Mouse (Mus musculus): ENCODE measurements at regions not wholly inside any gene's neighbourhood (a gene's known extent, or its start where the extent isn't known, plus 50 kb on each side); places are given as distances from the start of the nearest gene placed in this dataset.

DNA sequence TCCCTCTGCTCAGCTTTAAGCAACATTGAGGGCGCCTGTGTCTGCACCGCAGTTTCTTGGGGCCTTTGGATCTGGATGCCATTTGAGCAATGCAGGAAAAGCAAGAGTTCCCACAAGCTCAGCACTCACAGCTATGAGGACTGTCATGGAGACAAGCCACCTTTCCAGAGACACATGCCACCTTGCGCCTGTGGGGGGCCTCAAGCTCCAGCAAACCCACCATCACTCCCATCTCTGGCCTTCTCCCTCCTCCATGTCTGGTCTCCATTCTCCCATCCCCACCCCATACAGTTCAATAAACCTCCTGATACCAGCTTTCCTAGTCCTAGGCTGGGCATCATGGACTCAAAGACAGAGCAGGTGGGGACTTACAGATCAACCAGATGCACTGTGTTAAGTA lies 97.8 kb downstream of the Wdr11 start:
- no peaks in the 10 kb centered on the region for H3K9me3 ChIP-seq
- H3K36me3 ChIP-seq, result no peaks in the 10 kb centered on the region
- no peak overlapping the region for H3K9ac ChIP-seq
- 0 out of 2 replicates have a peak, but pooled peaks cover 4% of the 10 kb centered on the region for H3K4me1 ChIP-seq
- H3K27ac ChIP-seq, result no peak overlapping the region
- no peak overlapping the region for H3K4me3 ChIP-seq
- H3K4me2 ChIP-seq (replicated peaks), result no peak overlapping the region
- ATAC-seq (ENCODE audit: low FRiP score, low read depth), result no peak
- peaks cover 8% of the 10 kb centered on the region; the same call in 1 of the 2 replicates for H3K27me3 ChIP-seq (replicated peaks)
- 99% methylated on average over 3 of the region's 3 CpGs for WGBS

DNA sequence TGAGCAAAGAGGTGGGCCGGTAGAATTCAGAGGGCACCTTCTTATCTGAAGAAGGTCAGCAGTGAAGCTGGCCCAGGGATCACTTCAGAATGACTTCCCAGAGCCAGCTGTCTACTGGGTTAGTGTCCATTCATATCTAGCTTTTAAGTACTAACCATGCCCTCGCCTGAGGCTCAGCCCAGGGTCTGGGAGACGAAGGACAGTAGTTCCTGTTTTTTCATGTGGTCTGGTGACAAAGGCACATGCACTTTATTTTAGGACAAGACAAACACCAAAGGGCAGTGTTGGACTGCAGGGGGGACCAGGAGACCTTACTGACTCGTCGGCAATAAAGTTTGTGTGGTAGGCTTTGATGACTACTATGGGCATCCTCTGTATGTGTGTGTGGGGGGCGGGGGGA lies 99.2 kb downstream of the Wdr11 start:
- ATAC-seq (ENCODE audit: low FRiP score, low read depth), result no peak
- Histone ChIP-seq H3K9ac (no peak overlapping the region), H3K4me1 (0 out of 2 replicates have a peak, but pooled peaks cover 4% of the 10 kb centered on the region), H3K27ac (no peak overlapping the region), H3K4me3 (no peak overlapping the region), H3K27me3 (replicated peaks) (peaks cover 4% of the 10 kb centered on the region; the same call in 1 of the 2 replicates), H3K9me3 (no peaks in the 10 kb centered on the region), H3K4me2 (replicated peaks) (no peak overlapping the region), H3K36me3 (no peaks in the 10 kb centered on the region)
- 84% methylated on average over 6 of the region's 6 CpGs for WGBS

DNA sequence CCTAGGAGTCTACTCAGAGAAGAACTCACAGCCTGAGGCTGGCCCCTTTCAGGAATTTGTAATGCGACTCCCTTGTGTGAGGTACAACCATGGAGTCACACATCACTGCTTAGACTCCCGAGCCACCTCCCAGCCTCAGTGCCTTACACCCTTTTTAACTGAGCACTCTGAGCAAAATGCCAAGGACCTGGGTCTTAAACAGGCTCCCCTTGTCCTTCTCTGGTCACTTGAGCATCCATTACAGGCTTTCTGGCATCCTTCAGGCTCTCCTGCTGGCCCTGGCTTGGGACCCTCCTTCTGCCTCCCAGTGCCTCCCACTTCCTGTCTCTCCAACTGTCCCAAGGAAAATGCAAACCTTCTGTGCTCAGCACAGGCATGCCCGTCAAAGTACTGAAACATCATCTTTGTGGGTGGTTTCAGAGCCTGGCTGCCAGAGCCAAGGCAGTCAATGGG lies 100.0 kb downstream of the Wdr11 start:
- H3K27me3 ChIP-seq (replicated peaks), result peaks cover 3% of the 10 kb centered on the region; the same call in 1 of the 2 replicates
- no peak overlapping the region for H3K4me3 ChIP-seq
- no peak for ATAC-seq (ENCODE audit: low FRiP score, low read depth)
- WGBS, result 48% methylated on average over 3 of the region's 3 CpGs
- no peaks in the 10 kb centered on the region for H3K9me3 ChIP-seq
- no peak overlapping the region for H3K9ac ChIP-seq
- no peak overlapping the region for H3K4me2 ChIP-seq (replicated peaks)
- no peaks in the 10 kb centered on the region for H3K36me3 ChIP-seq
- H3K27ac ChIP-seq, result no peak overlapping the region
- H3K4me1 ChIP-seq, result 0 out of 2 replicates have a peak, but pooled peaks cover 4% of the 10 kb centered on the region

DNA sequence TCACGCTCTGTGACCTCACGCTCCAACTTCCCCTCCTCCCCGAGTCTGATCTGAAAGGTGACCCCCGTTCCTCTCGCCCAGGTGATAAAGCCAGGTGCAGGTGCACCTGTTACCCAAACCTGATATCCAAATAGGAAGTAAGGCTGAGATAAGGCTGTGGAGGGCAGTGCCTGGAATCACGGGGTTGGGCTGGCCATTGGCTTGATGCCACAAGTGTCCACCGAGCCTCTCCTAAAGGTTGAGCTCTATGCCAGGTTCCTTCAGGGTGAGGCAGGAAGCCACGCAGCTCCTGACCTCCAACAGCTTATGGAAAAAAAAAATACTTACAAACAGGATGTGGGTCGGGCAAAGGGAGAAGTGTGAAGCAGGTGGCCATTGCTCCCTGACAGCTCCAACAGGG lies 102.0 kb downstream of the Wdr11 start:
- no peak for ATAC-seq (ENCODE audit: low FRiP score, low read depth)
- Histone ChIP-seq H3K36me3 (no peaks in the 10 kb centered on the region), H3K9me3 (no peaks in the 10 kb centered on the region), H3K27ac (no peak overlapping the region), H3K4me2 (replicated peaks) (no peak overlapping the region), H3K9ac (no peak overlapping the region), H3K4me1 (0 out of 2 replicates have a peak, but pooled peaks cover 4% of the 10 kb centered on the region), H3K27me3 (replicated peaks) (peaks cover 3% of the 10 kb centered on the region; the same call in 1 of the 2 replicates), H3K4me3 (no peak overlapping the region)
- WGBS, result 87% methylated on average over 9 of the region's 9 CpGs

DNA sequence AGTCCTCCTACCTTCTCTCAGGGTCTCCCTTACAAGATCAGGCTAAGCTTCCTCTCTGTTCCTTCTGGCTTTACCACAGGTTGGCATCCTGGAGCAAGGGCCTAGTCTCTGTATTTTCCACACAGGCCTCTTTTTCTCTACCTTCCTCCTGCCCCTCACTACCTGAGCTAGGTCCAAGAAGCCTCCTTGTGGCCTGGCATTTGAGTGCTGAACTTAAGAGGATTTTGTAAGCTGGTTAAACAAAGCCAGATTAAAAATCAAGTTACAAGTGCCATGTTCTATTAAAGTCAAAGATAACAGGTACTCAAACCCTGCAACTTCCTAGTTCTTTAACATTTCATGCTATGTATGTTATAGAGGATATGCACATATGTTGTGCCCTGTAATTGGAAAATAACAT lies 102.5 kb downstream of the Wdr11 start:
- H3K27me3 ChIP-seq (replicated peaks), result peaks cover 3% of the 10 kb centered on the region; the same call in 1 of the 2 replicates
- no peak overlapping the region for H3K27ac ChIP-seq
- H3K9me3 ChIP-seq, result no peaks in the 10 kb centered on the region
- no peak overlapping the region for H3K4me3 ChIP-seq
- H3K36me3 ChIP-seq, result no peaks in the 10 kb centered on the region
- 0 out of 2 replicates have a peak, but pooled peaks cover 4% of the 10 kb centered on the region for H3K4me1 ChIP-seq
- no peak for ATAC-seq (ENCODE audit: low FRiP score, low read depth)
- H3K4me2 ChIP-seq (replicated peaks), result no peak overlapping the region
- no peak overlapping the region for H3K9ac ChIP-seq

DNA sequence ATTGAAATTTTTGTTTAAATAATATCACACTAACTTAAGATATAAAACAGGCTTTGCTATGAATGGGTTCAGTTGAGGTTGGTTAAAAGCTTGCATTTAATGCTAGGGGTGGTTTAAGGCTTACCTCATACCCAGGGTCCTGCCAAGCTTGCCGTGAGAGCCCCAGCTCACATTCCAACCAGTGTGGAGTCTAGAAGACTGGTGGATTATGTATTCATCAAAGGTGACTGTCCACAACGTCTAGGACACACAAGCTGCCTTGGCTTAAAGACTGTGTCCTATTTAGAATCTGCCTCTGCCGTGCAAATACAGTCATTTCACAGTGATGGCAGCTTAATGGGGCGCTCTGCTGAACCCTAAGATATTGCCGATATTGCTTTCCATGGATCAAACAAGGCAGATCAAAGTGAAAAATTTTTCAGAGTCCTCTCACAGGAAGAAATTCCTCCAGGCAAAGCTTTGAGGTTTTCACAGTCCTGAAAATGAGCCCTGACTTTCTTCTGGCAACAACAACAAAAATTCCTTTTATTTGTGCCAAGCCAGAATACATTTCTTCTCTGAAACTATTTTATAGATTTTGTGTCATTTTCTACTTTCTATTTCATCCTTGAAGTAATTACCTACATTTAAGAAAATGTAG lies 108.4 kb downstream of the Wdr11 start:
- Histone ChIP-seq H3K4me2 (replicated peaks) (no peak overlapping the region), H3K9me3 (no peaks in the 10 kb centered on the region), H3K36me3 (no peaks in the 10 kb centered on the region), H3K9ac (no peak overlapping the region), H3K27me3 (replicated peaks) (0 out of 2 replicates have a peak, but pooled peaks cover 3% of the 10 kb centered on the region), H3K27ac (no peak overlapping the region), H3K4me3 (no peak overlapping the region), H3K4me1 (no peaks in the 10 kb centered on the region)
- no peak for ATAC-seq (ENCODE audit: low FRiP score, low read depth)
- 78% methylated on average over 5 of the region's 5 CpGs for WGBS

DNA sequence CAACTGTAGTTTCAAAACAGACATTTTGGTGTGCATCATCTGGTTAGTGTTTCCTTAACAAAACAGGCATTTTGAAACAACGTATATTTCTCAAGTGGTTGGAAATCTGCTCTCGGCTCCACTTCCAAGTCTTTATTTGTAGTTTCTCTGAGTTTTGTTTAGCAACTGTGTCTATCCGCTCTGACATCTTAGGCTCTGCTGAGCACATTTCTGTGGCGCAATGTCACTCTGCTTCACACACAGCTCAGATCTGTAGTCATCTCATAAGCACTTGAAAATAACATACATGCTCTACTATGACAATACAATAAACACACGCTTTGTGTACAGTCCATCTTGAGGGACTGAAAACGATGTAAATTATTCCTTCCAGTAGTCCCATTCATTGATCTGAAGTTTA lies 135.9 kb downstream of the Wdr11 start:
- Histone ChIP-seq H3K9ac (no peak overlapping the region), H3K4me1 (no peaks in the 10 kb centered on the region), H3K4me2 (replicated peaks) (no peak overlapping the region), H3K36me3 (no peaks in the 10 kb centered on the region), H3K4me3 (no peak overlapping the region), H3K9me3 (no peaks in the 10 kb centered on the region), H3K27me3 (replicated peaks) (no peaks in the 10 kb centered on the region), H3K27ac (no peak overlapping the region)
- 92% methylated on average over 6 of the region's 6 CpGs for WGBS
- ATAC-seq (ENCODE audit: low FRiP score, low read depth), result no peak

DNA sequence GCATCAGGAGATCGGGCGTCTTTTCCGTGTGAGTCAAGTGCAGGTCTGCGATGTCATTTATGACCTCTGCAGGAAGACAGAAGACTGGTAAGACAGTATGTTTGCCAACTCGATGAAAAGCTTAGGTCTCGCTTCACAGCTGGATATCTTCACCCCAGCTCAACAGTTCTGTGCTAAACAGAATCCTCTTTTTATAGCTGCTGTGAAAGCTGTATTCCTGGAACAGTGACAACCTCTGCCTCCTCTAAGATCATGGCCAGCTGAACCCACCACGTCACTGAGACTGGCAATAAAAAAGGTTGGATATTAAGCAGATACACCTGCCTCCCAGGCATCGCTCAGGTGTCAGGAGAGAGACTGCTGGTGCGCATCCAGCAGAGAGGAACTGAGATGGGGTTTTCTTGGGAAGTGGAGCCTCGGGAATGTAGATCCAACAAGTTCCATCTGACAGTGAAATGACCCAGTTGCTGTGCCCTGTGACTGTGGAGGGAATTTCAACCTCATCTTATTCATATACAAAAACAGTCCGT lies 138.1 kb downstream of the Wdr11 start:
- Histone ChIP-seq H3K9ac (no peak overlapping the region), H3K36me3 (no peaks in the 10 kb centered on the region), H3K27ac (no peak overlapping the region), H3K27me3 (replicated peaks) (no peaks in the 10 kb centered on the region), H3K4me1 (no peaks in the 10 kb centered on the region), H3K4me3 (no peak overlapping the region), H3K9me3 (no peaks in the 10 kb centered on the region), H3K4me2 (replicated peaks) (no peak overlapping the region)
- ATAC-seq (ENCODE audit: low FRiP score, low read depth), result no peak
- WGBS, result 76% methylated on average over 11 of the region's 11 CpGs

DNA sequence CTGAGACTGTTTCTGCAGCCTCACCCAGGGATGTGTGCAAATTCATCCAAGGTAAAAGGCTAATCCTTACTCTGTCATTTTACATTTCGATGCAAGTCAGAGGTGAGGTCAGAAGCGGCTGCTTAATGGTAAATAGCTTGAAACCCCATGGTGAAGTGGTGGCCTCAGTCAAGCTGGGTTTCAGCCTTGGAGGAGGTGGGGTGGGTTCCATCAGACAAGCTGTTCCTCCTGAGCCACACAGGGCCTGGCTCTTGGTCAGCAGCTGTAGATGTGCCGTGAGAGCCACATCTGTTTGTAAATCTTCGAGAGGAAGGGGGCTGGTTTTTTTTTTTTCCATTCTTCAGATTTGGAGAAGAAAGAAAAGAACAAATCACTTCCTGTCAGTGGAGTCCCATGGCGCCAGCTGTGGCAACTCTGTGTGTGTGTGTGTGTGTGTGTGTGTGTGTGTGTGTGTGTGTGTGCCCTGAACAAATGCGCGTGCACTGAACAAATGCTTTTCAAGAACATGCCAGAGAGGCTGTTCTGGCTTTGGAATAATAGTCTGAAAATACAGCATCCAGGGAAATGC lies 139.2 kb downstream of the Wdr11 start:
- H3K36me3 ChIP-seq, result no peaks in the 10 kb centered on the region
- H3K4me2 ChIP-seq (replicated peaks), result no peak overlapping the region
- no peak for ATAC-seq (ENCODE audit: low FRiP score, low read depth)
- no peaks in the 10 kb centered on the region for H3K4me1 ChIP-seq
- no peaks in the 10 kb centered on the region for H3K9me3 ChIP-seq
- no peak overlapping the region for H3K27ac ChIP-seq
- no peaks in the 10 kb centered on the region for H3K27me3 ChIP-seq (replicated peaks)
- WGBS, result 60% methylated on average over 7 of the region's 7 CpGs
- no peak overlapping the region for H3K4me3 ChIP-seq
- no peak overlapping the region for H3K9ac ChIP-seq

DNA sequence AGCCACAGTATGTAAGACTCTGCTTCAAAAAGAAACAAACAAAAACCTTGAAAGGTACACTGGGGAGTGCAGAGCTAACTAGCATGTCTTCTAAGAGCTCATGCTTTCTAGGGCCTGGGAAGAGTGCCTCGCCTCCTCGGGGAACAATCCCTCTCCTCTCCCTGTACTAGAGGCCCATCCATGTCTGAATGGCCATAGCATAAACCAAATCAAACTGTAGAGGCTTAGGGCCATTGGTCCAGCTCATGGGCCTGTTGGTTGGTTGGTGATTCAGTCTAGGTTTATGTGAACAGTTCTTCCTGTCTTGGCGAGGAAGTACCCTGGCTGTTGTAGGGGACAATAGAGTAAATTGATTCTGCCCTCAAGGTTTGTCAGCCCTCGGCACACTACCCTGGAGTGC lies 151.0 kb downstream of the Wdr11 start:
- no peak overlapping the region for H3K4me2 ChIP-seq (replicated peaks)
- H3K4me3 ChIP-seq, result no peak overlapping the region
- H3K36me3 ChIP-seq, result no peaks in the 10 kb centered on the region
- H3K27me3 ChIP-seq (replicated peaks), result no peaks in the 10 kb centered on the region; the same call in 1 of the 2 replicates
- no peaks in the 10 kb centered on the region for H3K9me3 ChIP-seq
- no peak overlapping the region for H3K27ac ChIP-seq
- 83% methylated on average over 4 of the region's 4 CpGs for WGBS
- H3K4me1 ChIP-seq, result peaks cover 13% of the 10 kb centered on the region
- H3K9ac ChIP-seq, result no peak overlapping the region
- no peak for ATAC-seq (ENCODE audit: low FRiP score, low read depth)

DNA sequence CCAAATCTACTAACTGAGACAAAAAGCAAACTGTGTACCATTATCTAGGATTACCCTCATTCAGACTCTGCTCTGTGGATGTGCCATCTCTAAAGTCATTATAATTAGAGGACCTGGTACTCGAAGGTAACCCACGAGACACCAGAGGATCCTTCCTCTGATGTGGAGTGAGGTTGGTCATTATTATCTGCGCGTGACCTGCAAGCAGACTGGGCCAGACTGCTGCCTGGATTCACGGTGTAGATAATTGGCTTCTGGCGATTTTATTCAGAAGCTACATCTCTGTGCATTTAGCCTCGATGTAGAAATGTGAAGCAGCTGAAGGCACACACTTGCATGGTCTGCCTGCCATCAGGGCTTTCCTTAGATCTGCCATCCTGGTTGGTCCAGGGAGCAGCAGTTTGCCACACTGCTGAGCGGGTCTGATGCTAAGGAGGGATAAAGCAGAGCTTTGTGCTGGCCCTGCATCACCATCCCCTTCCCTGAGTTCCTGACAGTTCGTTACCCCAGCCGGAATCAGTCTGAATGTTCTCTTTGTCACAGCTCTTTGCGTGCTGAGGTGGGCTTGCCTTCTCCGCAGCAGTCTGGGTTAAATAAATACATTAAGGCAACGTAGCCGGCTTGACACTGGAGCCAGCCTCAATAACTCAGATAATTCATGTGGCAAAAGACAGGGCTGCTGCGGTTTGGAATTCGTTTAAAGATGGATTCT lies 152.4 kb downstream of the Wdr11 start:
- Histone ChIP-seq H3K27me3 (replicated peaks) (no peaks in the 10 kb centered on the region; the same call in 1 of the 2 replicates), H3K4me1 (peaks cover 13% of the 10 kb centered on the region), H3K27ac (peak overlapping the region; percentile 7; the same call in 1 of the 2 replicates), H3K4me2 (replicated peaks) (peak overlapping the region; percentile 34), H3K4me3 (no peak overlapping the region), H3K9ac (peak overlapping the region; percentile 29; the same call in 1 of the 2 replicates), H3K9me3 (peaks cover 11% of the 10 kb centered on the region), H3K36me3 (peaks cover 3% of the 10 kb centered on the region; the same call in 1 of the 2 replicates)
- ATAC-seq (ENCODE audit: low FRiP score, low read depth), result no peak
- WGBS, result 28% methylated on average over 16 of the region's 16 CpGs

DNA sequence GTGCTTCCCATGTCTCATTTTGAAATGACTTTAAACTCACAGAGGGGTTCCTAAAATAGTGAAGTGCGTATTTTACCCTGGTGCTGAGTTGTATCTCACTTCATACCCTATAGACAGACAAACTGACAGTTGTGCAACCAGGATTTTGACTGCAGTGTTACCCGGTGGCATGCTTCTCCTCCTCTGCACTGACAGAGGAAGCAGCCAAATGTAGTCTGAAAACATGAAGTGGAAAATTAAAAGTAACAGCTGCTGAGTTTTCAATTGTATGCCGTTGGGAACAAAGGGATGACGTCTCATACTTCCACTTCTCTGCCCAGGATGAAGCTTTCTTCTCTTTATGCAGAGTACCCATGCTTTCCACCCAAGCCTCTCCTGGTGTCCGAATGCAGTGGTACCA lies 155.0 kb downstream of the Wdr11 start:
- peaks cover 13% of the 10 kb centered on the region for H3K4me1 ChIP-seq
- 85% methylated on average over 5 of the region's 5 CpGs for WGBS
- no peak overlapping the region for H3K4me2 ChIP-seq (replicated peaks)
- no peaks in the 10 kb centered on the region; the same call in 1 of the 2 replicates for H3K27me3 ChIP-seq (replicated peaks)
- H3K9ac ChIP-seq, result no peak overlapping the region
- peaks cover 3% of the 10 kb centered on the region; the same call in 1 of the 2 replicates for H3K36me3 ChIP-seq
- H3K9me3 ChIP-seq, result peaks cover 12% of the 10 kb centered on the region
- no peak for ATAC-seq (ENCODE audit: low FRiP score, low read depth)
- no peak overlapping the region for H3K27ac ChIP-seq
- no peak overlapping the region for H3K4me3 ChIP-seq

All from neural tube, embryonic 12.5 days (tissue).